Mouse (Mus musculus) c-Kit-positive CD71-negative TER-119-negative erythroid progenitor cells, embryonic 14.5 days (primary cell): Measurements from ENCODE around the gene Hic1.

Experiments
- DNase-seq: peaks from one replicate; pipeline ENCODE4 v3.0.0-alpha.2; 2013; ENCODE audit warnings: low read depth

Hic1 gene

DNA sequence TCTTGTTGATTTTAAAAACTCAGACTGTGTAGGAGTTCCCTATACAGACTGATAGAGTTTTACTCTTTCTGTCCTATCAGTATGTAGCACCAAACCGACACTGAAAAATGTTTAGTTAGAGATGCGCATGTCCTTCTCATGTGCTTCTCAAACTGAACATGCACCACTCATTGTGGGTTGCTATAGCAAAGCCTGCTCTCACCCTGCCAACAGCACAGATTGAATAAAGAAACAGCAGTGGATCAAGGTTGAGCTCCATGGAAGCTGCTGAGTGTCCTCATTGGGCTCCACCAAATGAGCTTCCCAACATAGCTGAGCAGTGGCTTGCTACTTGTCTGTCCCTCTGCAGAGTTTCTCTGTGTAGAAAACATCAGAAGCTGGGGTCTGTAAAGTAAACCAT is 51.2 kb downstream of the Hic1 start:
- DNase-seq = no peak

DNA sequence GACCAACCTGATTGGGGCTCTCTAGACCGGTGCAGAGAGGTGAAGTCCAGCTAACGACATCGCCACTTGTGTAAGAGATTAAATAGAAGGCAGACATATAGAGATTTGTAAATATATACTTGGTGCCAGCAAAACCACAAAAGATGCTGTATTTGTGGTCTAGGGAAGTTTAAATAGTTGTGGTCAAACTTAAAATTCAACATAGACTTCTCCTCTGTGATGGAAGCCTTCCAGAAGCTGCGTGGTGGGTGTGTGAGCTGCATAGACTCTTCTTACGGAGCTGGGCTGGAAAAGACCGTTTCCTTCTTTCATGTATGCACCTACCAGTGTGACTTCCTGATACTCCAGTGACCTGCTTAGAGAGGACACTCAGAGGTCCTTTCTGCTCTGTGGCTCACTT is 52.9 kb downstream of the Hic1 start:
- DNase-seq = no peak
